Mouse (Mus musculus) G1E (cell line): Measurements from ENCODE around the gene Repin1. TPM values are rescaled to one million over a fixed set of nuclear protein-coding genes. Genes with fewer than 3 reads are reported as not detected.

Source experiments
- ATAC-seq: 2 replicates; pipeline ENCODE4 v1.8.0; 2016; ENCODE audit warnings: mild to moderate bottlenecking; ENCODE audit not compliant: insufficient number of reproducible peaks, poor library complexity, low FRiP score, severe bottlenecking; ENCODE audit errors: extremely low read depth
- DNase-seq: peaks from one replicate; pipeline ENCODE4 v3.0.0; 2012; ENCODE audit warnings: low spot score
- H3K27me3 ChIP-seq: 2 replicates; pipeline ENCODE4 v1.6.1; 2012; ENCODE audit warnings: mild to moderate bottlenecking, low read length, inconsistent platforms; ENCODE audit not compliant: insufficient read depth
- H3K36me3 ChIP-seq: replicated peaks from 2 replicates; pipeline ENCODE3; 2012; ENCODE audit warnings: mild to moderate bottlenecking, inconsistent platforms
- H3K4me1 ChIP-seq: 2 replicates; pipeline ENCODE4 v1.6.1; 2012; ENCODE audit warnings: low read depth, low read length, inconsistent platforms, mixed read lengths; ENCODE audit not compliant: insufficient read depth
- H3K4me3 ChIP-seq: 2 replicates; pipeline ENCODE4 v1.5.1; 2012; ENCODE audit warnings: low read depth, mild to moderate bottlenecking, inconsistent platforms, low read length, moderate library complexity, mixed read lengths
- H3K9me3 ChIP-seq: replicated peaks from 2 replicates; pipeline ENCODE4 v1.6.1; 2012; ENCODE audit warnings: inconsistent platforms
- CTCF ChIP-seq: IDR thresholded peaks from 2 replicates; pipeline ENCODE4 v1.5.1; 2012; ENCODE audit warnings: low read depth, low read length, inconsistent platforms, mixed read lengths
- GATA1 ChIP-seq: IDR thresholded peaks from 2 replicates; pipeline ENCODE4 v1.6.1; 2012; ENCODE audit warnings: borderline replicate concordance, low read length, inconsistent platforms, mixed read lengths
- GATA2 ChIP-seq: IDR thresholded peaks from 2 replicates; pipeline ENCODE4 v1.6.1; 2012; ENCODE audit warnings: low read depth, low read length, inconsistent platforms, borderline replicate concordance
- POLR2AphosphoS5 ChIP-seq: IDR thresholded peaks from 2 replicates; pipeline ENCODE4 v1.6.1; 2012; ENCODE audit warnings: low read depth, low read length, inconsistent platforms; ENCODE audit not compliant: insufficient replicate concordance
- TAL1 ChIP-seq: conservative IDR thresholded peaks from 2 replicates; pipeline ENCODE4 v1.6.1; 2012; ENCODE audit warnings: low read depth, low read length, inconsistent platforms, mixed read lengths
- polyA plus RNA-seq: library from polyadenylated mRNA; stranded (reverse); fragments of >175 nt; gene quantifications from 2 replicates; pipeline ENCODE4 v1.2.3, GENCODE M21; 2012
- total RNA-seq, 2 experiments: library from RNA; stranded (forward) in 1 of 2; stranded (reverse) in 1 of 2; fragments of 200-1000 nt in 1 of 2; fragments of >200 nt in 1 of 2; fragmentation: Nextera tagmentation in 1 of 2; gene quantifications; 2 replicates each; pipeline ENCODE4 v1.2.3; 2014 to 2017

The Repin1 gene
- total and polyA plus RNA-seq, 3 experiments = 0.27 TPM; not detected in 2

DNA sequence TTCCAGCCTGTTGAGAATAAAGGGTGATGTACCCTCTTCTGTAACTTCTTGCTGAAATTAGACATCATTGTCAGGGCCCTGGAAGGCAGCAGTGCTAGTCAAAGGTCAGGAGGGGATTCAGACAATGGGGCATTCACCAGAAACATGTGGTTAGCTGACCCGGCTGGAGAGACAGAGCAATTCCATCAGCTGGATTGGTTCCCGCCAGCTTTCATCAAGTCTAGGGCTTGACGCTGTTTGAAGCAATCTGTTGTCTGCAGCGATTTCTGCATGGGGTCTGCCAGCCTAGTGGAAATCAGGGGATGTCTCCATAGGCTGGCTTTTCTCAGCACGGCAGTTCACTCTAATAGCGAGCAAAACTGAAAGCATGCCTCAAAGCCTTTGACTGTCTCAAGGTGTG lies 42.8 kb downstream of the Repin1 start:
- Histone ChIP-seq H3K4me1 (no peaks in the 10 kb centered on the region), H3K36me3 (no peaks in the 10 kb centered on the region), H3K4me3 (no peak overlapping the region), H3K27me3 (peaks cover 6% of the 10 kb centered on the region; the same call in 1 of the 2 replicates), H3K9me3 (no peaks in the 10 kb centered on the region)
- no peak for ATAC-seq
- no peak for DNase-seq
- no peak for TF ChIP-seq GATA2
- no peak for TF ChIP-seq POLR2AphosphoS5
- TF ChIP-seq CTCF = no peak
- TF ChIP-seq TAL1 = no peak

GRCm38 (mm10) chr6:48637811-48638500 lies 44.3 kb downstream of the Repin1 start:
- TF ChIP-seq GATA1 (no peak), POLR2AphosphoS5 (no peak), CTCF (no peak), GATA2 (no peak), TAL1 (no peak)
- H3K4me1 ChIP-seq = no peaks in the 10 kb centered on the region
- no peaks in the 10 kb centered on the region for H3K9me3 ChIP-seq
- H3K4me3 ChIP-seq = no peak overlapping the region
- DNase-seq = no peak
- no peak for ATAC-seq
- no peaks in the 10 kb centered on the region for H3K36me3 ChIP-seq
- H3K27me3 ChIP-seq = 0 out of 2 replicates have a peak, but pooled peaks cover 3% of the 10 kb centered on the region

- 0 out of 2 replicates have a peak, but pooled peaks cover 3% of the 10 kb centered on the region for H3K27me3 ChIP-seq
- H3K4me3 ChIP-seq = no peak overlapping the region
- no peaks in the 10 kb centered on the region for H3K9me3 ChIP-seq
- no peaks in the 10 kb centered on the region for H3K36me3 ChIP-seq
- no peak for ATAC-seq
- DNase-seq = no peak
- TF ChIP-seq GATA2 (no peak), GATA1 (no peak), TAL1 (no peak), POLR2AphosphoS5 (no peak), CTCF (no peak)
- no peaks in the 10 kb centered on the region for H3K4me1 ChIP-seq
These were observed 44.9 kb downstream of the Repin1 start for GRCm38 (mm10) chr6:48638553-48638952.

DNA sequence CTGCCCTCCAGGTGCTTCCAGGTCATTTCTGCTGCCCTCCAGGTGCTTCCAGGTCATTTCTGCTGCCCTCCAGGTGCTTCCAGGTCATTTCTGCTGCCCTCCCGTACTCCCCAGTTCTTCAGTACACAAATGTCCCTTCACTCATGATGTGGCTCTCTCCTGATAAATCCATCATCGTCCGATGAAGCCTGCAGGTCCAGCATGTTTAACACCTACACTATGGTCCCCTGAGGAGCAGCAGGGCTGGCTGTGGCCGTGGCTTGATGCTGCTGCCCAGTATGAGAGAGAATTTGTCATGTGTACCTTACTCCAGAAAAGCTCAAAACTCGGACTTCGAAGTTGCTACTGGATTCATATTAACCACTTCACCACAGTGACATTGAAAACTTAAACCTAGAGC lies 47.7 kb downstream of the Repin1 start:
- Histone ChIP-seq H3K4me1 (no peaks in the 10 kb centered on the region), H3K9me3 (no peaks in the 10 kb centered on the region), H3K27me3 (0 out of 2 replicates have a peak, but pooled peaks cover 6% of the 10 kb centered on the region), H3K36me3 (no peaks in the 10 kb centered on the region), H3K4me3 (no peak overlapping the region)
- no peak for TF ChIP-seq CTCF
- TF ChIP-seq GATA1 = no peak
- no peak for TF ChIP-seq GATA2
- no peak for TF ChIP-seq TAL1
- TF ChIP-seq POLR2AphosphoS5 = no peak
- ATAC-seq = no peak
- DNase-seq = no peak

GRCm38 (mm10) chr6:48642764-48643292 lies 49.1 kb downstream of the Repin1 start:
- 0 out of 2 replicates have a peak, but pooled peaks cover 3% of the 10 kb centered on the region for H3K27me3 ChIP-seq
- no peak for TF ChIP-seq POLR2AphosphoS5
- no peak for TF ChIP-seq GATA1
- no peak for TF ChIP-seq TAL1
- TF ChIP-seq GATA2 = no peak
- TF ChIP-seq CTCF = no peak
- H3K4me3 ChIP-seq = no peak overlapping the region
- H3K36me3 ChIP-seq = no peaks in the 10 kb centered on the region
- DNase-seq = no peak
- no peaks in the 10 kb centered on the region for H3K9me3 ChIP-seq
- H3K4me1 ChIP-seq = no peaks in the 10 kb centered on the region
- ATAC-seq = no peak

DNA sequence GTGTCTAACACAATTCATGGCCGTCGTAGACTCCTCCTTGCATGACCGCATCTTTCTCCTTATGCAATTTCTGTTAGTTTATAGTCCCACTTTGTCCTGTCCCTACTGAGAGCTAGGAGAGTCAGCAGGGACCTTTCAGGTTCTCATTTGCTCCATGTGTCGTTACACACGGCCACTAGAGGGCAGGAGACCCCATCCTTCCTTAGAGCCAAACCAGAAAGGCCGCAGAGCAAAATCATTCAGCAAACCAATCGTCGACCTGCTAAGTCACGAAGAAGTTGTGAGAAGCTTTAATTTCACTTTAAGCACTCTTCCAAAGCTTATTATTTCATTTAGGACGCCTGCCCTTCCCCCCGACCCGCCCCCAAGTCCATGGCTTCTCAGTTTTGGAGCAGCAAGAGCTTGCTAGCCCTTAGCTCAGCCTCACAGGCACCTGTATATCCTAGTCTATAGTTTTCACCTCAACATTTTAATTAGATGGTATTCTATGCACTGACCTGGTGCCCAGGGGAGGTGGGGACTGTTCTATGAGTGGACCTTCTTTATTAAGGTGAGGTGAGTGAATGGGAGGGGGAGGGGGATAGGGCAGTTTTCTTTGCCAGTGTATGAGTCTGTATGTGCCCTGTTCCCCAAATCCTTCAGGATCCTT lies 52.1 kb downstream of the Repin1 start:
- no peaks in the 10 kb centered on the region for H3K36me3 ChIP-seq
- TF ChIP-seq CTCF (0 out of 2 replicates have a peak, but pooled peaks have one; percentile 27), GATA2 (no peak)
- no peaks in the 10 kb centered on the region for H3K4me1 ChIP-seq
- ATAC-seq (no peak), DNase-seq (no peak)
- no peak overlapping the region for H3K4me3 ChIP-seq
- H3K27me3 ChIP-seq = peaks cover 9% of the 10 kb centered on the region
- no peaks in the 10 kb centered on the region for H3K9me3 ChIP-seq
